In the genomic region with DNA sequence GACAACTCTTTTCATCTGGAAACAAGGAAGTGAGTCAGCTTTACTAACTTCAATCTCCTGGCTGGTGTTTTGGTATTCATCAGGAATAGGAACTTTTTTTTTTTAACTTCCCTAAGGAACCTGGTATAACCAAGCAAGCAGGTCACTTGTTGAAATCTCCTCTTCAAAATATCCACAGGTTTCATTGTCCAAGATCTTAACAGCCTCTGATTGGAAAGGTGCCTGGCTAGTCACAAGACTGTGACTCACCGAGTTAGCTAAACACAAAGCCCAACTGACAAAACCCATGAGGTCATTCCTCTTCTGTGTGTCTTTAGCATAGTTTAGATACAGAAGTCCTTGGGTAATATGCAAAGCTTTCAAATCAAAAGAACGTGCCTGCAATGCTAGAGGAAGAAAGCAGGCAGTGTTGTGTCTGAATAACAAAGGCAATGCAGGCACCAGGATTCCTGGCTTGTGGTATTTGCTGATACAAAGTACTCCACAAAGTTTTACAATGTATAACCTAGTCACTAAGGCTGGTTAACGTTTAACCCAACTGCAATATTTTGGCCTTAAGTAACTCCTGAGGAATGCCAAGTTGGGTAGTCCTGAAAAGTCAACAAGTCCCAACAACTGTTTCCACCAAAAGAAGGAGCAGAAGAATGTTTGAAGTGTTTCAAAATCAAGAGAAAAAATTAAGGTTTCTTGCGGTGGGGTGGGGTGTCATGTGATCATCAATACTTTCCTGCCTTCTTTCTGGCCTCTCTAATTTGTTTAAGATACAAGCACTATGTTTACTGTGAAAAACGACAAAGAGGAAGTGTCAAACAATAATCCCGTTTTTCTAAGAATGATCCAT, we compare ENCODE assay signal across 8 mouse cellular contexts. TPM values are rescaled to one million over a fixed set of nuclear protein-coding genes. Genes with fewer than 3 reads are reported as not detected.
DNase-seq lines count a peak whose midpoint lies in the region; ATAC-seq lines count a peak whose summit lies in the region.

No protein-coding gene starts in this region.

- no peaks in the 10 kb centered on the region for H3K27me3 ChIP-seq in intestine, embryonic 16.5 days (replicated peaks; ENCODE audit: control insufficient read depth, insufficient read depth, low read length)

- WGBS in intestine, embryonic 16.5 days = 11% methylated on average over 6 of the region's 6 CpGs

- no peaks in the 10 kb centered on the region for H3K9me3 ChIP-seq in intestine, embryonic 16.5 days (ENCODE audit: control insufficient read depth, low read length)

- DNase-seq in layer of hippocampus, adult 11-12 months (ENCODE audit: low spot score) = peak; percentile 19
- DNase-seq in layer of hippocampus, postnatal 10 days (ENCODE audit: low spot score in 2 of 2) = no peak
- DNase-seq in adrenal gland, adult 2 months = peak; percentile 75
- peak; percentile 26 to 30 for DNase-seq in gastrocnemius, adult 8-10 months (ENCODE audit: low spot score in 2 of 2)
- peak; percentile 70 for DNase-seq in lung, postnatal 10 days
- no peak for DNase-seq in right cerebral cortex, postnatal 4 days
- no peak for DNase-seq in cerebellum, postnatal 36 days

- 0 out of 2 replicates have a peak, but pooled peaks cover 3% of the 10 kb centered on the region for H3K4me1 ChIP-seq in intestine, embryonic 16.5 days (ENCODE audit: control insufficient read depth, insufficient read depth, low read length)

- no peak overlapping the region for H3K4me3 ChIP-seq in intestine, embryonic 16.5 days (ENCODE audit: low read length)

- no peak overlapping the region for H3K9ac ChIP-seq in intestine, embryonic 16.5 days (ENCODE audit: low read depth, low read length)

- ATAC-seq in intestine, embryonic 16.5 days = peak; percentile 93

- H3K4me2 ChIP-seq in intestine, embryonic 16.5 days (ENCODE audit: low read depth, low read length) = peak overlapping the region; percentile 8; the same call in 1 of the 2 replicates

- peak overlapping the region; percentile 76 for H3K27ac ChIP-seq in intestine, embryonic 16.5 days (ENCODE audit: low read length)

- no peaks in the 10 kb centered on the region for H3K36me3 ChIP-seq in intestine, embryonic 16.5 days (ENCODE audit: control insufficient read depth, insufficient read depth, low read length)

RNA-seq across cellular contexts. Expression of gene Klf6, which starts 57.5 kb away (rescaled TPM):
- total RNA-seq in layer of hippocampus, postnatal 10 days (2021) = 10 to 100 TPM; 40.9 to 45.4 TPM
- total RNA-seq in adrenal gland, adult 2 months (2021) = 10 to 100 TPM; 33.7 to 40.0 TPM
- polyA plus RNA-seq in adrenal gland, adult 2 months (2012; rRNA removed) = 11.4 and 11.8 TPM in 2 replicates
- 10 to 100 TPM; 15.9 to 31.8 (median 21.1) TPM for total RNA-seq in gastrocnemius, adult 8-10 months (2022)
- polyA plus RNA-seq in intestine, embryonic 16.5 days (2015; fragmentation: Nextera tagmentation; extraction: Ambion mirVana) = 66.9 and 71.5 TPM in 2 replicates

Comparison
In these comparisons a context has a peak if more than half of its experiments do, and no peak if none do; other contexts are left out.
1. DNase-seq: peak in layer of hippocampus, adult 11-12 months (single experiment), adrenal gland, adult 2 months (single experiment), gastrocnemius, adult 8-10 months (2 of 2) and lung, postnatal 10 days (single experiment); none in layer of hippocampus, postnatal 10 days (0 of 2), right cerebral cortex, postnatal 4 days (single experiment) and cerebellum, postnatal 36 days (0 of 2).